Mouse (Mus musculus) embryo, embryonic 10.5 days (tissue): ENCODE data around the gene Ap1ar.

Source experiments
- DNase-seq: peaks from one replicate; pipeline ENCODE4 v3.0.0-alpha.2; 2015; ENCODE audit warnings: low spot score

The Ap1ar gene

DNA sequence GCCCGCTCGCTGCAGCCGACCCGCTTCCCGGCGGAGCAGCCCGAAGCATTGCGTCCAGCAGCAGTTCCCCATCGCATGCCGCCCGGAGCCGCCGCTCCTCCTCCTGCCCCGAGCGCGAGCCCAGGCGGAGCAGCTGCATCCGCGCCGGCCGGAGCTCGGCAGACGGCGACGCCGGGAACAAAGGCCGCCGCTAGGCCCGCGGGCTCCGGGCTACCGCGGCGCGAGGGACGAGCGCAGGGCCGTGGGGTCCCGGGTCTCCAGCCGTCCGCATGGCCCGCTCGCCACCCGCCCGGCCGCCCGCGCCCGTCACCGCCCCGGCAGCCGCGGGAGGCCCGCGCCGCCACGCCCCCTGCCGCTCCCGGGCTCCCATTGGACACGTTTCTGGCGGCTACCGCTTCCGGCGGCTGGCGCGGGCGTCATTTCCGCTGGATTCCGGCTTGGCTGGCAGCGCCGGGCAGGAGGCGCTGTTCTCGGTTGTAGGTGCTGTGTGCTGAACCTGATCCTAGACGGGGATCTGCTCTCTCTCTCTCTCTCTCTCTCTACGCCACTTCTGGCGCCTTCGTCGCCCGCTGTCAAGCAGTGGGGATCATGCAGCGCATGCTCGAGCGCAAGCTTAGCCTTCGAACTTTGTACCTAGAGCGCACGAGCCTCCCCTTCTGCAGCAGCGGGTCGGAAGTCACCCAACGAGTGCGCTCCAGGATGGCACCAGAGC lies at the start of gene Ap1ar:
Ap1ar (minus strand) TSS at position 370 of the 712 bp plus-strand sequence.
- peak; percentile 96 for DNase-seq

DNA sequence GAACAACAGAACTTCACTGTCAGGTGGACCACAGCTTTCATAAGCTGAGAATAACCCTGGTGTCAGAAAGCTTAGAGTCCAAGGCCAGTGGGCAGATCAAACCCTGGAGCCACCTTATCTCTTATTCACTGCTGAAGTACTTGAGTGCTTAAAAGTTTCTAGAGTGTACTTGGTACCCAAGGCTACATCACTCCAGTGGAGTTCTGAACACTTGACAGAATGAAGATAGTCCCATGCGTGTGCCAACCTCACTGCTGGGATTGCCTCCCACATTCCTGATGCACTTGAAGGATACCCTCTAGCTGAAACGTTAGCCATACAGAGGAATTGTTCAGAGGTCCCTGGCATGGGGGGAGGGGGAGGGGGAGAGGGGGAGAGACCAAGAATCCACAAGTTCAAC lies 44.4 kb upstream of the Ap1ar start:
- DNase-seq, result no peak

DNA sequence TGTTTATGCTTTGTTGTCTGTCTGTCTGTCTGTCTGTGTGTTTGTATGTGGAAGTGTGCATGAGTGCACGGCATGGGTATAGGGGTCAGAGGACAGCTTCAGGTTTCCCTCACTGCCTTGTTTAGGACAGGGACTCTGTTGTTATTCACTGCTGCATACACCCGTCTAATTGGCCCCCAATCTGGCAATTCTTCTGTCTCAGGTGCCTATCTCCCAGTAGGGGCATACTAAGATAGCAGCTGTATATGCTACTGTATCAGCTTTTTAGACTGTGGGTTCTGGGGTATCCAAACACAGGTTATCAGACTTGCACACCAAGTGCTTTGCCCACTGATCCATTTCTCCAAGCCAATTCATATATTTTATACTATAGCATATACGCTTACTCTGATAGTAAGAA lies 42.6 kb upstream of the Ap1ar start:
- DNase-seq, result no peak

DNA sequence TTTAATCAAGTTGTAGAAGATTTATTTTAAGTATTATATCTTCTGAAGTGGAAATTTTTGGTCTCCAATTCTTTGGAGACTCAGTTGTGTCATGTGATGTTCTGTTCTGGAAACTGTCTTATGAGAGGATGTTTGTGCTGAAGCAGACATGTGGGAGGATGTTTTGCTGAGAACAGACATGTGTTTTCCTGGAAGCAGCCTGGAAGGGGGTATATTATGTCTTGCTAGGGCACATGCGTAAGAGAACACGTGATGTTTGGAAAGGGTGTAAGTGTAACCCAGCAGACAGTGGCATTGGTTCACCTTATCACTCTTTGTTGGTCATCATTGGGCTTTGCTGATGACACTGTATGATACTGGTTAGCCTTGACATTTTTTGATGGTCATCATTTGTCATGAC lies 38.2 kb upstream of the Ap1ar start:
- no peak for DNase-seq

DNA sequence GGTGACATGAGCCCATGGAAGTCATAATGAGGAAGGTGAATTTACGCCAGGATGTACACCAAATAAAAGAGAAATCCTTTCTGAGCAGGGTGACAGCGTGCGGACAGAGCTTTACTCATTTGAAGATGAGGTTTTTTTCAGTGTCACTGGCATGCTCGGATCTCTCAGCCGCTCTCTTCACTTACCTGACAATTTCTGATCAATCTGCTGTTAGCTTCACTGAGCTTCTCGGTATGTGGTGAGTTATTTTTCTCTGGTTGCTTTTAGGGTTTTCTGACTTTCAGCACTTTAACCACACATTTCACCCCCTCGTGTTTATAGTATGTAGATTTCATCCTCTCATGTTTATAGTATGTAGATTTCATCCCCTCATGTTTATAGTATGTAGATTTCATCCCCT lies 37.7 kb upstream of the Ap1ar start:
- no peak for DNase-seq

DNA sequence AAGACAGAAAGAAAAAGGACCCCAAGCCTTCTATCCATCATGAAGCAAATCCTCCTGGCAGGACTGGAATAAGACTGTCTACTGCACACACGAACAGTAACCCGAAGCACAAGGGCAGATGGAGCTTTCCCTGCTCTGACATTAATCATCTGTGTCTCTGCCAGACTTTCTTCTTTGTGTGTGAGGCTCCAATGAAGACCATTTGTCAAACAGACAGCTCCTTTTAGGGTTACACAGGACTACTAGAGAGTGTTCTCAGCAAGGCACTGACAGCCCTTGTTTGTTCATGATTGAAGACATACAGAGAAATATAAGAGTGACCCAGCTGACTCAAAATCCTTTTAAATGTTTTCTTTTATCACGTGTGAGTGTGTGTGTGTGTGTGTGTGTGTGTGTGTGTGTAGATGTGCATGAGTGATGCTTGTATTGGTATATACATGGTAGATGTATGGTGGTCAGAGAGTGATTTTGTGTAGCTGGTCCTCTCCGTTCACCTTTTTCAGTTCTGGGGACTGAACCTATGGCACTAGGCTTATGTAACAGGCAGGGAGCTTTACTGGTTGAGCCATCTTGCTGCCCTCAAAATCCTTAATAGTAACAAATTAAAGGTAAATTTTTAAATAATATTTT lies 37.0 kb upstream of the Ap1ar start:
- peak; percentile 84 for DNase-seq

DNA sequence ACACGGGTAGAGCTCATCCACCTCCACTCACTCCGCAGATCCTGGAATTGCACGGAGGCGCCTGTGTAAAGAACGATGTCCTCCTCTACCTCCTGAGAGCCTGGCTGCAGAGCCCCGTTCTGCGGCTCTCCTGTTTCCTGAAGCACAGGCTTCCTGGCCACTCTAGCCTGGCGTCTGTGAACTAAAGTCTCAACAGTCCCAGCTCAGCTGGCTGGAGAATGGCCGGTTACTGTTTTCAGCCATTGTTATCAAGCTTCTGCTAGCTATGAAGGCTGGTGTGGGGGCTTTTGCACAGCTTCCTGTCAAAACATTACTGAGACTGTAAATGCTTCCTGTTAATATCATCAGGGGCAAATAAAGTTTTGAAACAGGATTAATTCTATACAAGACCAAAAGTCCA lies 34.3 kb upstream of the Ap1ar start:
- no peak for DNase-seq

DNA sequence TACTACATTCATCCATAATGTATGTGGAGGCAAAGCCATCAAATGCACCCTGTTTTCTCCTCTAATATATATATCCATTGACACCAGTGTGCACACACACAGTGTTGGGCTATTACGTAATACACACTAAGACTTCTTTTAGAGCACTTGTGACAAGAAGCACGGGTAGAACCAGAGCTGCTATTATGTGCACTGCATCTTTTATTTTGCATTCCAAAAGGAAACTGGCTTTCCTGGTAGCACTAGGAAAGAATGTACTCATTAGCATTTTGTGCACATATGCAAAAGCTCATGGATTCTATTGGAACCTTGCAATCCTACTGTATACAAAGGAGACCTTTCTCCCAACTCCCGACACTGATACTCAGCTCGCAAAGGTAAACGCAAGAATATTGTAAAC lies 31.6 kb upstream of the Ap1ar start:
- DNase-seq, result no peak

DNA sequence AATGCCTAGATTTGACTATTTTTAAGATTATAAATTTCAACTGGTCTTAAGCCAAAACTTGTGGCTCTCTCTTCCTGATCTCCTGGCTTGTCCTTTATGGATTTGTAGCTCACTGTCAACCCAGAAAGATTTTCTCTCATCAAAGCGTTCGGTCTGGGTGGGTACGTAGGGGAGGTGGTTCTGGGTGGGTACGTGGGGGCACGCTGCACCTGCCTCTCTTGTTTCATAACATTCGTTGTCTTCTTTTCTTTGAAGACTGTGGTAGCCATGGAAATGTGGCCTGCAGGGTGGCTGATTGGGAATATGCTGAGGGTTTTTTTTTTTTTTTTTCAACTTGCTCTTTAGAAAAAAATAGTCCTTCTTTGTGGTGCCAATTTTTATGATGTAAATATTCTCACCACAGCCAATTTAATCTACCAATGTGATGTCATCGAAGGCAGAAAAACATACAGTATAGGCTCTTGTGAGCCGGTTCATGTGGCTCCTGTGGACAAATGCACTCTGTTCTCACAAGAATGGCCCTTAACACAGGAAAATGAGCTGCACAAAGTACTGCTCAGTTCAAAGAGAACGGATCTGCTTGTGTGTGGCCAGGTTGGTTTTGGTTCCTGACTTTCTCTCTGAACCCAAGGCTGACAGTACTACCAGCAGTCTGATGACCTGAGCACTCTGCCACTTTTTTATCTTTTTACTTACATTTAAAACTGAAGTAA lies 30.9 kb upstream of the Ap1ar start:
- no peak for DNase-seq

DNA sequence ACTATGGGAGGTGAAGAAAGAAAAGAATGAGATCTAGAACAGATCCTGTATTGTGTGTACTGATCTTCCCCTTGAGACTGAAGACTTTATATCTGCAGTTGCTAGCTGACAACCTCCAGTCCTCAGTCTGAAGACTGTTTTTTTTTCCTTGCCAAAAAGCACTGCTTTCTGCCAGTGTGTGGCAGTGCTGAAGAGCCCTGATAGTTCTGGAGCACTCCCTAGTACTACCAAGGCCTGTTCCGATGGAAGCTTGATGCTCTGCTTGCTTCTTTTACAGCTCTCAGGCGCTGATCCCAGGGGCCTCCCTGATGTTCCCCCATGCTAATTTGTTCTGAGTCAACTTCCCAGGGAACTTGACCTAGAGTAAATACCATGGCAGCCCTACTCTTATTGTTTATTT lies 26.9 kb upstream of the Ap1ar start:
- no peak for DNase-seq

DNA sequence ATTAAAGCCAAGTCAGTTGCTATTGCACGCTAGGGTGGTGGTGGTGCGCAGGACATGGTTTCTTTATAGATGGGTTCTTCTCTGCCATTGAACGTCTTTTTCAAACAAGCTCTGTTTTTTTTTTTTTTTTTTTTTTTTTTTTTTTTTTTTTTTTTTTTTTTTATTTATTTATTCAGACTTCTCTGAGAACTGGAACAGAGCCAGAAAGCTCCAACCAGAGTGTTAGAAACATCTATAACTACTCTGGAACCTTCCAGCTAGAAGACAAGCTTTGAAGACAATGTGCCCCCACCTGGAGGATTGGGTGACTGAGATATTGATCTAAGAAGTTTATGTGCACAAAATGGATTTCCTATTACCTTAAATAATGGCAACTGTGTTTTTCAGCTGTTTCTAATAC lies 26.2 kb upstream of the Ap1ar start:
- DNase-seq, result no peak

DNA sequence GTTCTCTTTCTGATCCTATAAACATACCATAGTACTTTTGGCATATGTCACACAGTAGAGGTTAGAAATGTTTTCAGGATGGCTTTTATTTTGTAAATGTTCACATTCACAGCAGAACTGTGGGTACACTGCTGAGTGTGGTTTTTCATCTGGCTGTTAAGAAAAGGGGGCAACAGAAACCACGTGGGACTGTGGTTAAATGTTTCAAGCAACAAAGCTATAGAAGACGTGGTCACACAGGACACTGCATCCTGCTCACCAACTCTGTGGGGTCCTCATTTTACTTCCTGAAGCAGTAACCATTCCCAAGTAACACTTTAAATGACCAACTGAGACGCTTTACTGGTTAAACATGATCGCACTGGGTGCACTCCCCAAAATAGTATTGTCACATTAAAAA lies 25.2 kb upstream of the Ap1ar start:
- DNase-seq, result no peak

DNA sequence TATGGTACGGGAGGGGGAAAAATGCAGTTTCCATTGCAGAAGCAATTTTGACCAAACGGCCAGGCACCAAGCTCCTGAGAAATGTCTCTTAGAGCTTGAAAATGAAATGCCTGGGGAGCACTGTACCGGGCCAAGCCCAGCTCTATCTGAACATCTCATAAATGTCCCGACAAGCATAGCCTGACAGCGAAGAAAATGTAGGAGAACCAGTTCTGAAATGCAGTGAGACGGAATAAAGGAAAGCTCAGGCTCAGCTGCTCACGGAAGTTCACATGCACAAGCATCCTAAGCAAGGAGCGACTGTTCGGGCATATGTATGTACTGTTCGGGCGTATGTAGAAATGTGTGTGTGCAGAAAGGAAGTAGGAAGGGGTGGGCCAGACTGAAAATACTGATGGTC lies 24.0 kb upstream of the Ap1ar start:
- DNase-seq, result no peak

DNA sequence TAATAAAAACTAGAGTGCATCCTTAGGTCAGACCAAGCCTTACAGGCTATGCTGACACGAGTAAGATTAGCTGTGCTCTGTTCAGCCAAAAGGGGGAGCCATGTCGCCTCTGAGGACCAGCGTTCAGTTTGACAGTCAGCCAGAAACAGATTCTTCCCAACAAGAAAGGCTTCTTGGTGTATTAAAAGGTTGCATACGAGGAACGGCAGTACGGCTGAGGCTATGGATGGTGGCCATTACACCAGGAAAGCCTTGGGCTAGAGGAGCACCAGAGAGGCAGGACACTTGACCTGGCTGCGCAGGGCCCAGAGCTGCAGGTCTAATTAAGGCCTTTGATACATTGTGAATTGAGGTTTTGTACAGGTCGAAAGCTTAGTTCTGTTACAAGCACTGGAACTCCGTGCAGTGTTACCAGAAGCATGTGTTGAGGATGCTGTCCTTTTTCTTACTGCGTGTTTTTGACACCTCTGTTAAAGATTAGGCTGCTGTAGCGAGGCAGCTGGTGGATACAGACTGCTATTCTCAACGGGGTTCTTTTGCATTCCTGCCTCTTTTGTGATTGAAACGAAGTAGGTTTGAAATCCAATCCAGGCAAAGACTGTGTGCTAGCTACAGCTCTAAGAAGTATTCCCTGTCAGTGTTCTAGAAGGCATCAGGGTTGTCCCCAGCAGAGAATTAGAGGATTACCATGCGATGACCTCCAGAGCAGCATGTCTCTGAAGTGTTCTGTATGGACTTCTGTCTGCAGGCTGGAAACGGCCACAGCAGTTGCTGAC lies 16.3 kb upstream of the Ap1ar start:
- peak; percentile 89 for DNase-seq

DNA sequence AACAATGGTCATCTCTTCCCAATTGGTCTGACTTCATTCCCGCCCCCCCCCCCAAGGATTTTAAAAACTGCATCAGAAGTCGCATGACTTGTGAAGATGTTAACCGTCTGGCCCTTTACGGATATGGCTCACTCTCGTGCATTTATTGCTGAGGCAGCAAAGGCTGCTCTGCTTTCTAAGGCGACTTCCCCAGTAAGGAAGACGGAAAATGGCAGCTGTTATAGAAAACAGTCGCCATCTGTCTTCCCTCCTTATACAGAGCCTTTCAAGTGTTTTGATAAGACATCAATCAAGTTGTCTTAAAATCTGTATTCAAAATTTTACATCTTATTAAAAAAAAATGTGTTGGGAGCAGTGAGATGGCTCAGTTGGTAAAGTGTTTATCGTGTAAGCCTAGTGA lies 15.4 kb upstream of the Ap1ar start:
- DNase-seq, result no peak

DNA sequence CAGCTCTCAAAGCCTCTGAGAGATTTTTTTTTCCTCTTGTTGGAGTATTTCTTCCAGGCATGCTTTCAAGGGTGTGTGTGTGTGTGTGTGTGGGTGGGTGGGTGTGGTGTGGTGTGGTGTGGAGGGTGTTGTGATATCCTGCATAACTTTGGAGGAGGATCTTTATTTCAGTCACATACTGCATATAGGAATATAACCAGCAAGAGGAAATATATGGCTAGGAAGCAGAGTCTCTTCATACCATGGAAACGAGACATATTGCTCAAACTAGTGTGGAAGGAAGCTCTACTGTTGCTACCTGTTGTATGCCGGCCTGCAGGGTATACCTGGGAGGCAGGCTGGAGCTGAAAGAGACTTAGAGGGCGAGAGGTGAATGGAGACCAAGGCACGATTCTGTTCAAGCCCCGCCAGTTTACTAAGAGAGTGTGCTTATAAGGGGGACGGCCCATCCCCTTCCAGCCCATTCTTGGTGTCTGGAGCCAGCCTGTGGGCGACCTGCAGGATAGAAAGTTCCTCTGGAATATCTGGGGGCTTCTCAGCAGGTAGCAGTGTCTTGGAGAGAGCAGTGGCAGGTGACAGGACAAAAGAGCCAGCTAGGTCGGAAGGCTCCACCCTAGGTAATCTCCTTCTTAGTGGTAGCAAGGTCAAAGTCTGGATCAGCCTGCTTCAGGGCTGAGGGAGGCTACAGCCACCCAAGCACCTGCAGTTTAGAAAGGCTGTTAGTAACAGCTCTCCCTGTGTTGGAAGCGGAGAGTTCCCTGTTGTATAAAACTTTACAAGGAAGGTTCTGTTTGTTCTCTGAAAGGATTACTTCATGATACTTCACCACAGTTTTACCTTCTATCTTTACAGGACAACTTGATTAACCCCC lies 13.7 kb upstream of the Ap1ar start:
- no peak for DNase-seq

DNA sequence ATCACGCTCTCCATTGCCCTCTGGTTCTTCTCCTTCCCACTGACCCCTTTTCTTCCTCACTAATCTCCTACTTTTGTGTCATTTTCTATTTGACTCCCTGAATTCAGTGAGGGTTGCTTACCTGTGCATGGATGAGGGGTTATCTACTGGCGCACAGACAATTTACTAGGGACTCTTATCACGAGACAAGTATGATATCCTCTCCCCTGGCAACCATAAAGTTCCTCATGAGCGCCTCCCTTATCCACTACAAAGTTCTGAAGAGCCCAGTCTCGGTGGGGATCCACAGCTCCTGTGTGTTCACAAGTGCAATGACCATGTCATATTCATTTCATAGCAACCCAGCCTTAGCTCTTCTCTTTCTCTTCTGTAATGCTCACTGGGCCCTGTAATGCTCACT lies 12.6 kb upstream of the Ap1ar start:
- no peak for DNase-seq

DNA sequence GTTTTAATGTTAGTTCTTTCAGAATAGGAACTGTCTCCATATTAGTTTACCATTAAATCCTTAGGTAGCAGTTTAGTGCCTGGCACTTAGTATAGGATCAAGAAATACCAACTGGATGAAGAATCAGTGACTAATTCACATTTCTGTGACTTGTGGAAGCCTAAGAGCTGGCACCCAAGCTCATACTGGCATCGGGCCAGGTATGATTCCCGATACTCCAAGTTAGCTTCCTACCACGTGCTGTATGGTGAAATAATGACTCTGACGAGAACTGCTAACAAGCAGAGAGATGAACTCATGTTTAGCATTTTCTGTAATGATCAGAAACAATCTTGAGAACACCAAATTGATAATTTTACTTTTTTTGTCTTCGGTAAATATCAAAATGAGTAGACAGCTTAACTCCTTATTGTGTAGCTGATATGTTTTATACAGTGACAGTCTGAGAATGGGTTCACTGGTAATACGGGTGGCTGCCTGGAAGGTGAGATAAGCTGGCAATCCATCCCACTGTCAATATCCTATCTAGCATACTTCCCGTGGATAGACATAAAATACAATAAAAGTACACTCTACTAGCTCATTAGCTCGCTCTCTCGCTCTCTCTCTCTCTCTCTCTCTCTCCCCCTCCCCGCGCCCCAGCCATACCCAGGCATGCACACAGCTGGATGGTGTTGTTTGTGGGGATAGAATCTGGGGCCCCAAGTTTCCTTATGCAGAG lies 10.9 kb upstream of the Ap1ar start:
- DNase-seq, result no peak

DNA sequence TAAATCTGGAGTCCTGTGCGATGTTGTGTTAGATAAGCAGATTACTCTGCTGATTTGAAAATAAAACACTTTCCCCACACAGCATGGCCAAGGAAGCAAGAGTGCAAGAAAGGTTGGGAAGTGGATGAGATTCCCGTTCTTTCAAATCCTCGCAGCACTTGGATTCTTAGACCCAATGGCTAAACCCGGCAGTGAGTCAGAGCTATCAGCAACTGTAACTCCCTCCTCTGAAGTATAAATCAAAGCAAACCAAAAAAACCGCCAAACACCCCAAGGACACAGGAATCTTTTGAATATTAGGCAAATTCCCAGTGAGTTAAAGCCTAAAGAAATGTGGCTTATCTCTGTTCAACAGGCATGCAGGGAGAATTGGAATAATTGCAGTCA lies 6.6 kb upstream of the Ap1ar start:
- DNase-seq, result no peak

DNA sequence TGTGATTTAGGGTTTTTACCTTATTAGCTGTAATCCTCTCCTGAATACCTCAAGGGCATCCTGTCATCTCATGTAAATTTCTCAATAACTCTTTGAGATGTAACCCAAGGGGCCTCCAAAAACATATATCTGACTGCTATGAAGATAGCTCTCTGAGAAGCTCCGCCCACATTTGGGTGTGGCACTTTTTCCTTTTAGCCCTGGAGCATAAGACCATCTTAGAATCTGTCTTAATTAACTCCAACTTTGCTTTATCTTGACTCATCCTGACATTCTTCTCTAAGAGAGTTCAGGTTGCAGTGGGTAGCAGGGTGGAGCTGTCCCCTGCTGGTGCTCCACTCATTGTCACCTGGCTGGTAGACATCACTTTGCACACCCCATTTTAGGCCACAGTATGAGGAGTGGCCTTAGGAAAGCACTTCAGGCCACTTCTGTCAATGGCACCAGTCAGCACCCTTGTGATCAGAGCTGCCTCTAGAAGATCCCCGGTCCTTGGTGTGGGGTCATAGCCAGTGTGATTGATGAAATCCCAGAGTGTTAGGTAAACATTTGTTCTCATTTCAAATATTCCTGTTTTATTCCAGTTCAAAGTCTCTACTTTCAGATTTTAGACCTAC lies 6.1 kb upstream of the Ap1ar start:
- no peak for DNase-seq

DNA sequence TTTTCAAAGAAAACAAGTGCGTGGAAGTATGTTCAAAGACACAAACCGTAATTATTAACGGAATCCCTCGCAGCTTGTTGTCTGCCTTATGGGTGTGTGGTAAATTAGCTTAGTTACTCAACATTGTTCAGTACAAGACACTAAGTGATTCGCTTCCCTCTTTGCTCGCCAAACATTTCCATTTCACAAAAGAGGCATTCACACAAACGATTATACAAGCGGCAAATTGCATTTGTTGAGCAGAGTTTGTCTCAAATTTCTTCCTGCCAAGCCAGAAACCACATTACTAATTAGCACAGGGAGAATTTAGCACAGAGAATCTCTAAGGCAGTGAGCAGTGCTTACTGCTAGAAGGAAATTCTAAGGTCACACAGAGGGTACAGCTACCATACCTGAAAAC lies 4.6 kb upstream of the Ap1ar start:
- DNase-seq, result no peak
